Mouse (Mus musculus) midbrain, embryonic 14.5 days (tissue): ENCODE results near the gene Hoxc9. TPM values are rescaled to one million over a fixed set of nuclear protein-coding genes. Genes with fewer than 3 reads are reported as not detected.

Experiments
- ATAC-seq: fragments of 200-750 bp; cut with Nextera tagmentation; 2 replicates; pipeline ENCODE4 v1.8.0; 2017; ENCODE audit warnings: moderate number of reproducible peaks, moderate library complexity; ENCODE audit not compliant: low FRiP score, low TSS enrichment
- DNase-seq: peaks from one replicate; pipeline ENCODE4 v3.0.0-alpha.2; 2015
- H3K27ac ChIP-seq: fragments of 300-500 bp; sonication (generic); replicated peaks from 2 replicates; pipeline ENCODE4 v1.5.1; 2014; ENCODE audit warnings: mild to moderate bottlenecking, low read depth, low read length, moderate library complexity
- H3K27me3 ChIP-seq: fragments of 300-500 bp; sonication (generic); 2 replicates; pipeline ENCODE4 v1.6.1; 2014; ENCODE audit warnings: low read length, control low read depth, mixed read lengths; ENCODE audit not compliant: control insufficient read depth, insufficient read depth
- H3K36me3 ChIP-seq: fragments of 300-500 bp; sonication (generic); 2 replicates; pipeline ENCODE4 v1.6.1; 2014; ENCODE audit warnings: low read length, control low read depth; ENCODE audit not compliant: control insufficient read depth, insufficient read depth
- H3K4me1 ChIP-seq: fragments of 300-500 bp; sonication (generic); 2 replicates; pipeline ENCODE4 v1.6.1; 2014; ENCODE audit warnings: mild to moderate bottlenecking, antibody characterized with exemption, low read length, control low read depth; ENCODE audit not compliant: control insufficient read depth, insufficient read depth
- H3K4me2 ChIP-seq: fragments of 300-500 bp; sonication (generic); 2 replicates; pipeline ENCODE4 v1.6.1; 2014; ENCODE audit warnings: mild to moderate bottlenecking, low read length, moderate library complexity
- H3K4me3 ChIP-seq: fragments of 300-500 bp; sonication (generic); replicated peaks from 2 replicates; pipeline ENCODE4 v1.5.1; 2014; ENCODE audit warnings: low read depth, low read length
- H3K9ac ChIP-seq: fragments of 300-500 bp; sonication (generic); replicated peaks from 2 replicates; pipeline ENCODE4 v1.6.1; 2014; ENCODE audit warnings: mild to moderate bottlenecking, low read length, moderate library complexity
- H3K9me3 ChIP-seq: fragments of 300-500 bp; sonication (generic); 2 replicates; pipeline ENCODE4 v1.6.1; 2016; ENCODE audit warnings: low read length, control low read depth, mixed read lengths; ENCODE audit not compliant: control insufficient read depth
- WGBS: fragments of 180-500 bp; shearing (Covaris S2); extraction: QIAGEN DNeasy Blood & Tissue Kit; methylation state at CpG from one replicate; pipeline ENCODE4 v1.1.7; 2014; 5-methylcytosine and 5-hydroxymethylcytosine counted together
- polyA plus RNA-seq: library from polyadenylated mRNA; unstranded; fragments of >200 nt; fragmentation: Nextera tagmentation; extraction: Ambion mirVana; gene quantifications from 2 replicates; pipeline ENCODE4 v1.2.1, GENCODE M21; 2014

Gene Hoxc9
- polyA plus RNA-seq, 1 experiment from 2014 or later: not detected

- DNase-seq (peak; percentile 71), ATAC-seq (no peak)
- Histone ChIP-seq H3K27me3 (peaks cover 99% of the 10 kb centered on the region), H3K27ac (no peak overlapping the region), H3K4me2 (no peak overlapping the region), H3K36me3 (no peaks in the 10 kb centered on the region), H3K4me1 (no peaks in the 10 kb centered on the region), H3K4me3 (no peak overlapping the region), H3K9me3 (no peaks in the 10 kb centered on the region), H3K9ac (no peak overlapping the region)
- 1% methylated on average over 12 of the region's 12 CpGs for WGBS
Observed at GRCm38 (mm10) chr15:102970740-102971139, 5.5 kb upstream of the Hoxc9 start.

GRCm38 (mm10) chr15:102972254-102972653, 4.0 kb upstream of the Hoxc9 start:
- Histone ChIP-seq H3K4me3 (no peak overlapping the region), H3K4me1 (no peaks in the 10 kb centered on the region), H3K4me2 (no peak overlapping the region), H3K9me3 (no peaks in the 10 kb centered on the region), H3K36me3 (no peaks in the 10 kb centered on the region), H3K9ac (no peak overlapping the region), H3K27ac (no peak overlapping the region), H3K27me3 (peaks cover 98% of the 10 kb centered on the region)
- ATAC-seq (no peak), DNase-seq (no peak)
- WGBS: under 1% methylated on average over 21 of the region's 21 CpGs

GRCm38 (mm10) chr15:102972753-102973152, 3.5 kb upstream of the Hoxc9 start:
- H3K36me3 ChIP-seq: no peaks in the 10 kb centered on the region
- 2% methylated on average over 6 of the region's 6 CpGs for WGBS
- ATAC-seq (no peak), DNase-seq (no peak)
- no peaks in the 10 kb centered on the region for H3K9me3 ChIP-seq
- no peak overlapping the region for H3K9ac ChIP-seq
- no peak overlapping the region for H3K27ac ChIP-seq
- H3K27me3 ChIP-seq: peaks cover 98% of the 10 kb centered on the region
- H3K4me2 ChIP-seq: no peak overlapping the region
- no peak overlapping the region for H3K4me3 ChIP-seq
- no peaks in the 10 kb centered on the region for H3K4me1 ChIP-seq

GRCm38 (mm10) chr15:102975034-102975433, 1.2 kb upstream of the Hoxc9 start:
- 3% methylated on average over 7 of the region's 7 CpGs for WGBS
- Histone ChIP-seq H3K4me1 (no peaks in the 10 kb centered on the region), H3K4me3 (no peak overlapping the region), H3K27me3 (peaks cover 99% of the 10 kb centered on the region), H3K9me3 (no peaks in the 10 kb centered on the region), H3K9ac (no peak overlapping the region), H3K36me3 (no peaks in the 10 kb centered on the region), H3K27ac (no peak overlapping the region), H3K4me2 (no peak overlapping the region)
- DNase-seq (no peak), ATAC-seq (no peak)

- WGBS: under 1% methylated on average over 21 of the region's 21 CpGs
- DNase-seq (no peak), ATAC-seq (no peak)
- Histone ChIP-seq H3K9ac (no peak overlapping the region), H3K36me3 (no peaks in the 10 kb centered on the region), H3K27me3 (peaks cover 99% of the 10 kb centered on the region), H3K27ac (no peak overlapping the region), H3K4me1 (no peaks in the 10 kb centered on the region), H3K4me3 (no peak overlapping the region), H3K9me3 (no peaks in the 10 kb centered on the region), H3K4me2 (no peak overlapping the region)
Observed at GRCm38 (mm10) chr15:102975688-102976111, 539 bp upstream of the Hoxc9 start.

- 0 out of 2 replicates have a peak, but pooled peaks cover 1% of the 10 kb centered on the region for H3K4me1 ChIP-seq
- H3K27ac ChIP-seq: no peak overlapping the region
- no peaks in the 10 kb centered on the region for H3K9me3 ChIP-seq
- no peak overlapping the region for H3K9ac ChIP-seq
- no peak for ATAC-seq
- no peaks in the 10 kb centered on the region for H3K36me3 ChIP-seq
- no peak overlapping the region for H3K4me2 ChIP-seq
- WGBS: under 1% methylated on average over 37 of the region's 37 CpGs
- H3K4me3 ChIP-seq: no peak overlapping the region
- DNase-seq: no peak
- H3K27me3 ChIP-seq: peaks cover 99% of the 10 kb centered on the region
Observed at GRCm38 (mm10) chr15:102976631-102977422, 588 bp downstream of the Hoxc9 start.

GRCm38 (mm10) chr15:102977423-102977974, 1.3 kb downstream of the Hoxc9 start:
- under 1% methylated on average over 16 of the region's 16 CpGs for WGBS
- Histone ChIP-seq H3K4me1 (0 out of 2 replicates have a peak, but pooled peaks cover 3% of the 10 kb centered on the region), H3K36me3 (no peaks in the 10 kb centered on the region), H3K27ac (no peak overlapping the region), H3K4me3 (no peak overlapping the region), H3K9me3 (no peaks in the 10 kb centered on the region), H3K4me2 (no peak overlapping the region), H3K9ac (no peak overlapping the region), H3K27me3 (peaks cover 99% of the 10 kb centered on the region)
- DNase-seq (no peak), ATAC-seq (no peak)

- H3K4me3 ChIP-seq: no peak overlapping the region
- H3K9ac ChIP-seq: no peak overlapping the region
- 2% methylated on average over 12 of the region's 13 CpGs for WGBS
- H3K27ac ChIP-seq: no peak overlapping the region
- no peaks in the 10 kb centered on the region for H3K36me3 ChIP-seq
- no peaks in the 10 kb centered on the region for H3K9me3 ChIP-seq
- 0 out of 2 replicates have a peak, but pooled peaks cover 3% of the 10 kb centered on the region for H3K4me1 ChIP-seq
- DNase-seq (no peak), ATAC-seq (no peak)
- H3K27me3 ChIP-seq: peaks cover 99% of the 10 kb centered on the region
- H3K4me2 ChIP-seq: no peak overlapping the region
Observed at GRCm38 (mm10) chr15:102978615-102979515, 2.6 kb downstream of the Hoxc9 start.
